ENCODE assay signal across 8 mouse cellular contexts in the genomic region with DNA sequence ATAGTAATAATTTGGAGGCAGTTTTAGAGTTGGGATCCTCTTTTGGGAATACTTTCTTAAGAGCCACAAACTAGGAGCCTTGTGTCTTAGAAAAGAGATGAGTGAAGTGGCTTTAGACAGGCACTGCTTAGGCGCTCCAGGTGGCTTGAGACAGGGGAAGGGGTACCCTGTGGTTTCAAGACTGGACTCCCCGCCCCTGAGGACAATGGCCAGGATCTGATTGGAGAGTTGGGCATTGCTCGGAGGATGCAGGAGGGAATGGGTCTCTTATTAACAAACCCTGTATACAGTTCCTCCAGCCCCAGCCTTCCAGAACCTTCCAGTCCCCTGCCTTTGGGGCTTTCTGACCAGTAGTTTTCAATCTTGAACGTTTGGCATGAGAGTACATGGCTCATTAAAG. TPM values are rescaled to one million over a fixed set of nuclear protein-coding genes. Genes with fewer than 3 reads are reported as not detected.
DNase-seq lines count a peak whose midpoint lies in the region; ATAC-seq and TF ChIP-seq lines count a peak whose summit lies in the region.

No protein-coding gene starts in this region.

- no peak for ATAC-seq in kidney, postnatal 0 days (replicated peaks; ENCODE audit: low FRiP score, low read depth)
- no peak for ATAC-seq in embryonic facial prominence, embryonic 15.5 days (ENCODE audit: insufficient number of reproducible peaks, low FRiP score, low TSS enrichment, low read depth)
- ATAC-seq in limb, embryonic 12.5 days (ENCODE audit: insufficient number of reproducible peaks, insufficient read depth, low FRiP score, low TSS enrichment, low read depth), result peak; percentile 32; the same call in 1 of the 2 replicates
- ATAC-seq in neural tube, embryonic 15.5 days (ENCODE audit: low FRiP score), result no peak
- ATAC-seq in erythroblast, adult 5-6 weeks (replicated peaks; ENCODE audit: low FRiP score, poor library complexity, severe bottlenecking), result no peak

- no peak for TF ChIP-seq CTCF in kidney, postnatal 0 days (IDR thresholded peaks at IDR 0.05; ENCODE audit: low read depth)

- H3K4me1 ChIP-seq in kidney, postnatal 0 days (replicated peaks; ENCODE audit: insufficient read depth, low read length), result peaks cover 7% of the 10 kb centered on the region; the same call in 1 of the 2 replicates
- peaks cover 11% of the 10 kb centered on the region; the same call in 1 of the 2 replicates for H3K4me1 ChIP-seq in embryonic facial prominence, embryonic 15.5 days
- H3K4me1 ChIP-seq in limb, embryonic 12.5 days (replicated peaks), result peaks cover 36% of the 10 kb centered on the region
- H3K4me1 ChIP-seq in neural tube, embryonic 15.5 days, result peaks cover 24% of the 10 kb centered on the region

- peak overlapping the region; percentile 96 for H3K27ac ChIP-seq in kidney, postnatal 0 days
- peak overlapping the region; percentile 95 for H3K27ac ChIP-seq in embryonic facial prominence, embryonic 15.5 days (replicated peaks)
- H3K27ac ChIP-seq in limb, embryonic 12.5 days, result peak overlapping the region; percentile 100
- 0 out of 2 replicates have a peak overlapping the region, but pooled peaks have one; percentile 62 for H3K27ac ChIP-seq in neural tube, embryonic 15.5 days (replicated peaks)

- 0 out of 2 replicates have a peak overlapping the region, but pooled peaks have one; percentile 85 for H3K9ac ChIP-seq in kidney, postnatal 0 days (ENCODE audit: low read depth, low read length)
- H3K9ac ChIP-seq in embryonic facial prominence, embryonic 15.5 days, result no peak overlapping the region
- no peak overlapping the region for H3K9ac ChIP-seq in limb, embryonic 12.5 days (replicated peaks)
- H3K9ac ChIP-seq in neural tube, embryonic 15.5 days (replicated peaks), result 0 out of 2 replicates have a peak overlapping the region, but pooled peaks have one; percentile 63

- DNase-seq in kidney, postnatal 0 days (ENCODE audit: low spot score), result peak; percentile 55
- DNase-seq in kidney, adult 11 months, result no peak
- no peak for DNase-seq in gastrocnemius, postnatal 25 days
- DNase-seq in urinary bladder, postnatal 4 days (ENCODE audit: low spot score in 2 of 2), result no peak

- no peaks in the 10 kb centered on the region for H3K27me3 ChIP-seq in kidney, postnatal 0 days (ENCODE audit: insufficient read depth, low read length)
- H3K27me3 ChIP-seq in embryonic facial prominence, embryonic 15.5 days, result no peaks in the 10 kb centered on the region
- H3K27me3 ChIP-seq in limb, embryonic 12.5 days, result no peaks in the 10 kb centered on the region
- 0 out of 2 replicates have a peak, but pooled peaks cover 6% of the 10 kb centered on the region for H3K27me3 ChIP-seq in neural tube, embryonic 15.5 days (replicated peaks)

- WGBS in kidney, postnatal 0 days, result 5% methylated on average over 4 of the region's 4 CpGs
- 9% methylated on average over 4 of the region's 4 CpGs for WGBS in embryonic facial prominence, embryonic 15.5 days
- 7% methylated on average over 4 of the region's 4 CpGs for WGBS in limb, embryonic 12.5 days
- 13% methylated on average over 4 of the region's 4 CpGs for WGBS in neural tube, embryonic 15.5 days

- H3K4me2 ChIP-seq in kidney, postnatal 0 days (ENCODE audit: low read length), result peak overlapping the region; percentile 84
- H3K4me2 ChIP-seq in embryonic facial prominence, embryonic 15.5 days (replicated peaks), result peak overlapping the region; percentile 92
- H3K4me2 ChIP-seq in limb, embryonic 12.5 days, result peak overlapping the region; percentile 69
- peak overlapping the region; percentile 92 for H3K4me2 ChIP-seq in neural tube, embryonic 15.5 days

- no peaks in the 10 kb centered on the region for H3K36me3 ChIP-seq in kidney, postnatal 0 days (ENCODE audit: insufficient read depth, low read length)
- H3K36me3 ChIP-seq in embryonic facial prominence, embryonic 15.5 days, result no peaks in the 10 kb centered on the region
- no peaks in the 10 kb centered on the region for H3K36me3 ChIP-seq in limb, embryonic 12.5 days
- no peaks in the 10 kb centered on the region for H3K36me3 ChIP-seq in neural tube, embryonic 15.5 days

- H3K4me3 ChIP-seq in kidney, postnatal 0 days (replicated peaks; ENCODE audit: low read depth, low read length), result peak overlapping the region; percentile 81
- peak overlapping the region; percentile 75 for H3K4me3 ChIP-seq in embryonic facial prominence, embryonic 15.5 days (replicated peaks)
- H3K4me3 ChIP-seq in limb, embryonic 12.5 days (replicated peaks), result peak overlapping the region; percentile 84
- H3K4me3 ChIP-seq in neural tube, embryonic 15.5 days (replicated peaks), result peak overlapping the region; percentile 56

- no peaks in the 10 kb centered on the region for H3K9me3 ChIP-seq in kidney, postnatal 0 days (replicated peaks; ENCODE audit: low read length)
- H3K9me3 ChIP-seq in embryonic facial prominence, embryonic 15.5 days (replicated peaks), result no peaks in the 10 kb centered on the region
- H3K9me3 ChIP-seq in limb, embryonic 12.5 days, result no peaks in the 10 kb centered on the region
- no peaks in the 10 kb centered on the region for H3K9me3 ChIP-seq in neural tube, embryonic 15.5 days (replicated peaks)

RNA-seq across cellular contexts. Expression of gene Elk3, which starts 0.6 kb away (rescaled TPM):
- polyA plus RNA-seq in kidney, postnatal 0 days (2015; fragmentation: Nextera tagmentation; extraction: Ambion mirVana), result 50.2 and 53.9 TPM in 2 replicates
- 31.5 and 31.9 TPM in 2 replicates for polyA plus RNA-seq in embryonic facial prominence, embryonic 15.5 days (2015; fragmentation: Nextera tagmentation; extraction: Ambion mirVana)
- 47.2 and 47.8 TPM in 2 replicates for polyA plus RNA-seq in limb, embryonic 12.5 days (2016; fragmentation: Nextera tagmentation; extraction: Ambion mirVana)
- 8.6 and 10.1 TPM in 2 replicates for polyA plus RNA-seq in neural tube, embryonic 15.5 days (2015; fragmentation: Nextera tagmentation; extraction: Ambion mirVana)
- 10 to 100 TPM; 13.5 to 16.6 TPM for total RNA-seq in gastrocnemius, postnatal 25 days (2021)
- total RNA-seq in erythroblast, adult 5-6 weeks (2015; ENCODE audit: low replicate concordance), result 3.8 TPM in 2 replicates
- total RNA-seq in erythroblast, adult 5-6 weeks (2017; ENCODE audit: low replicate concordance), result 3.3 and 4.2 TPM in 2 replicates

Comparison
In these comparisons a context has a peak if more than half of its experiments do, and no peak if none do; other contexts are left out.
1. H3K9ac ChIP-seq: peak in kidney, postnatal 0 days (single experiment) and neural tube, embryonic 15.5 days (single experiment); none in embryonic facial prominence, embryonic 15.5 days (single experiment) and limb, embryonic 12.5 days (single experiment).
2. Peak in every context shown above with its lines, with median percentiles within 50 percentile points of each other: H3K27ac ChIP-seq, H3K4me2 ChIP-seq and H3K4me3 ChIP-seq.